Mouse (Mus musculus) intestine, embryonic 15.5 days (tissue): ENCODE measurements around the gene Hoxb9. TPM values are rescaled to one million over a fixed set of nuclear protein-coding genes. Genes with fewer than 3 reads are reported as not detected.

ENCODE experiments used
- ATAC-seq: fragments of 200-750 bp; cut with Nextera tagmentation; 2 replicates; pipeline ENCODE4 v1.8.0; 2017; ENCODE audit warnings: moderate TSS enrichment, moderate library complexity
- H3K27ac ChIP-seq: fragments of 300-500 bp; sonication (generic); 2 replicates; pipeline ENCODE4 v1.5.1; 2015; ENCODE audit warnings: mild to moderate bottlenecking, inconsistent platforms
- H3K27me3 ChIP-seq: fragments of 300-500 bp; sonication (generic); replicated peaks from 2 replicates; pipeline ENCODE4 v1.6.1; 2015; ENCODE audit warnings: inconsistent platforms
- H3K36me3 ChIP-seq: fragments of 300-500 bp; sonication (generic); 2 replicates; pipeline ENCODE4 v1.6.1; 2015; ENCODE audit warnings: inconsistent platforms
- H3K4me1 ChIP-seq: fragments of 300-500 bp; sonication (generic); replicated peaks from 2 replicates; pipeline ENCODE4 v1.6.1; 2015; ENCODE audit warnings: inconsistent platforms
- H3K4me2 ChIP-seq: fragments of 300-500 bp; sonication (generic); replicated peaks from 2 replicates; pipeline ENCODE4 v1.6.1; 2015; ENCODE audit warnings: mild to moderate bottlenecking, inconsistent platforms
- H3K4me3 ChIP-seq: fragments of 300-500 bp; sonication (generic); replicated peaks from 2 replicates; pipeline ENCODE4 v1.5.1; 2015; ENCODE audit warnings: inconsistent platforms
- H3K9ac ChIP-seq: fragments of 300-500 bp; sonication (generic); 2 replicates; pipeline ENCODE4 v1.6.1; 2015; ENCODE audit warnings: inconsistent platforms
- H3K9me3 ChIP-seq: fragments of 300-500 bp; sonication (generic); 2 replicates; pipeline ENCODE4 v1.6.1; 2016; ENCODE audit warnings: inconsistent platforms
- WGBS: fragments of 180-500 bp; shearing (Covaris S2); methylation state at CpG from one replicate; pipeline ENCODE4 v1.1.7; 2015; 5-methylcytosine and 5-hydroxymethylcytosine counted together
- polyA plus RNA-seq: library from polyadenylated mRNA; unstranded; fragments of >200 nt; fragmentation: Nextera tagmentation; extraction: Ambion mirVana; gene quantifications from 2 replicates; pipeline ENCODE4 v1.2.1, GENCODE M21; 2015

Gene Hoxb9
- polyA plus RNA-seq, 1 experiment from 2014 or later, result 1.2 TPM

GRCm38 (mm10) chr11:96306908-96307269 lies 35.6 kb downstream of the Hoxb9 start:
- H3K4me1 ChIP-seq, result peaks cover 50% of the 10 kb centered on the region
- H3K4me2 ChIP-seq, result peak overlapping the region; percentile 81
- peak overlapping the region; percentile 46 for H3K4me3 ChIP-seq
- H3K27ac ChIP-seq, result peak overlapping the region; percentile 86
- H3K9ac ChIP-seq, result peak overlapping the region; percentile 61
- ATAC-seq, result peak; percentile 22; the same call in 1 of the 2 replicates
- whole genome bisulfite sequencing, result 8% methylated on average over 13 of the region's 13 CpGs
- no peaks in the 10 kb centered on the region for H3K9me3 ChIP-seq
- H3K36me3 ChIP-seq, result no peaks in the 10 kb centered on the region
- peaks cover 15% of the 10 kb centered on the region for H3K27me3 ChIP-seq

GRCm38 (mm10) chr11:96308763-96309162 lies 37.5 kb downstream of the Hoxb9 start:
- no peak for ATAC-seq
- Histone ChIP-seq H3K9me3 (no peaks in the 10 kb centered on the region), H3K4me2 (peak overlapping the region; percentile 81), H3K27ac (peak overlapping the region; percentile 86), H3K4me1 (peaks cover 53% of the 10 kb centered on the region), H3K9ac (peak overlapping the region; percentile 61), H3K36me3 (no peaks in the 10 kb centered on the region), H3K27me3 (peaks cover 8% of the 10 kb centered on the region), H3K4me3 (peak overlapping the region; percentile 46; the same call in 1 of the 2 replicates)
- 34% methylated on average over 4 of the region's 4 CpGs for WGBS

DNA sequence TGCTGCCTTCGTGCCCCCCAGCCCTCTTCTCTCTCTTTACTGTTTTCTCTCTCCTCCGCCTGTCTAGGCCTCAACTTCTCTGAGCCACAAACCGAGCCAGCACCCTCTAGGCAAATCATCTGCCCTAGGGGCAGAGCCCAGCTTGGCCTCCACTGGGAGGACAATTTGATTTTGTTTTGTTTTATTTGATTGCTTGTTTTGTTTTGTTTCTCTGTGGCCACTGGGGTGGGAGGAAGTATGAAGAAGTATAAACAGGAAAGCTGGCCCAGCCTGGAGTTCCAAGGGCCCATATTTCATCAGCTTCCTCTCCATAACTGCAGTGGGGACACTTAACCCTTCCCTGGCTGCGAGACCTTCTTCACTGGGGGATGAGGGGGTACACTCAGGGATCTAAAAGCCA lies 38.0 kb downstream of the Hoxb9 start:
- ATAC-seq, result peak; percentile 21; the same call in 1 of the 2 replicates
- WGBS, result 33% methylated on average over 4 of the region's 4 CpGs
- Histone ChIP-seq H3K4me1 (peaks cover 55% of the 10 kb centered on the region), H3K9ac (peak overlapping the region; percentile 61), H3K9me3 (no peaks in the 10 kb centered on the region), H3K4me3 (peak overlapping the region; percentile 46; the same call in 1 of the 2 replicates), H3K36me3 (no peaks in the 10 kb centered on the region), H3K27me3 (peaks cover 7% of the 10 kb centered on the region), H3K4me2 (peak overlapping the region; percentile 81), H3K27ac (peak overlapping the region; percentile 86)

DNA sequence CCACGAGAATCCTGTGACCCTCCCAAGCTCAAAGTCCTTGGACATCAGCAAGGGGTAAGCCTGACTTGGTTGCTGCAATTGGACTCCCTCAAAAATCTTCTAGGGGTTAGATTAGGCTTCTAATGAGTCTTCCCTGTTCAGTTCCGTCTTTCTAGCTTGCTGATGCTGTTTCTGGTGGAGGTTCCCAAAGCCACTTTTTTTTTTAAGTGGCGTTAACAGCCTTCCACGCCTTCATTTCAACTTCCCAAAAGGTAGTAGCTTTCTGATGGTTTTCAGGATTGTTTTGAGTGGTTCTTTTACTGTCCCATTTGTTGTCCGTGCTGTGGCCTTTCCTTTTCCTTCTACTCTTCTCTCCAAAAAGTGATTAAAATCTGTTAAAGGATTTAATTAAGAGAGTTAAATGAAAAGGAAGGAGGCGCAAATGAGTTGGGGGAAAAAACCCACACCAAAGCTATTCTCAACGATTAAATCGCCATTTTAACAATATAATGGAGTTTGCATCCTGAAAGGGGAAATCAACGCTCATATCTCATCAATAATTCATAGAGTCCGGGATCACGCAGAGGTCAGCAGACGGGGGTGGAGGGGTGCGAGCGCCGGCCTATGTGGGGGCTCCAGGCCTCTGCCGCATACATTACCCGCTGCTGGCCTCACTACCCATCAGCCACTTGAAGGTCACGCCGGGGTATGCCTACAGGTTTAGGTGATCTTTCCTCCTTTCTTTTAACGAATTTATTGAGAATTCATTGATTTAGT lies 39.1 kb downstream of the Hoxb9 start:
- no peak for ATAC-seq
- H3K4me1 ChIP-seq, result peaks cover 54% of the 10 kb centered on the region
- 21% methylated on average over 20 of the region's 20 CpGs for WGBS

DNA sequence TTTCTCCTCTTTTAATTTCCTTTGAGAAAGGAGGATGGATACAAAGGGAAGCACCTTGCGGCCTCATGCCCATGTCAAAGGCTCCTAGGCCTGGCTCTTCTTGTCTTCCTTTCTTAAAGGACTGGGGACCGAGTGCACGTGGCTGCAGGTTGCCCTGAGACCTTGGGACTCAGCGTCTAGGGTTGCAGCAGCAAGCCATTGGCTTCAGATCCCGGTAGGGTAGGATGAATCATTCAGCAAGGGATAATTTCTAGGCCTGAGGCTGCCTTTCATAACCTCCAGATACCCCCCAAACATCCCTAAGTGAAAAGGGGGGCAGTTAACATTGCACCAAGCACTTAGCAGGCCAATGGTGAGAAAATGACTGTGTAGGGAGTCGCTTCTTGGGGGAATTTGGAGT lies 39.8 kb downstream of the Hoxb9 start:
- Histone ChIP-seq H3K27me3 (peaks cover 7% of the 10 kb centered on the region), H3K4me3 (peak overlapping the region; percentile 26)

More for the DNA sequence above, 39.1 kb downstream of the Hoxb9 start:
- Histone ChIP-seq H3K36me3 (no peaks in the 10 kb centered on the region), H3K27ac (peak overlapping the region; percentile 86), H3K4me3 (peak overlapping the region; percentile 26), H3K9ac (peak overlapping the region; percentile 61), H3K9me3 (no peaks in the 10 kb centered on the region), H3K27me3 (peaks cover 7% of the 10 kb centered on the region), H3K4me2 (peak overlapping the region; percentile 81)

GRCm38 (mm10) chr11:96311520-96312417 lies 40.5 kb downstream of the Hoxb9 start:
- Histone ChIP-seq H3K4me3 (peak overlapping the region; percentile 26), H3K27ac (peak overlapping the region; percentile 86), H3K9ac (peak overlapping the region; percentile 61), H3K27me3 (peaks cover 7% of the 10 kb centered on the region), H3K36me3 (no peaks in the 10 kb centered on the region), H3K4me1 (peaks cover 50% of the 10 kb centered on the region), H3K9me3 (no peaks in the 10 kb centered on the region), H3K4me2 (peak overlapping the region; percentile 81)
- peak; percentile 78 for ATAC-seq
- WGBS, result 5% methylated on average over 31 of the region's 31 CpGs

More for the DNA sequence above, 39.8 kb downstream of the Hoxb9 start:
- H3K4me1 ChIP-seq, result peaks cover 50% of the 10 kb centered on the region
- no peak for ATAC-seq
- 21% methylated on average over 6 of the region's 6 CpGs for WGBS
- H3K27ac ChIP-seq, result peak overlapping the region; percentile 86
- no peaks in the 10 kb centered on the region for H3K36me3 ChIP-seq
- no peaks in the 10 kb centered on the region for H3K9me3 ChIP-seq
- peak overlapping the region; percentile 81 for H3K4me2 ChIP-seq
- peak overlapping the region; percentile 61 for H3K9ac ChIP-seq

GRCm38 (mm10) chr11:96313134-96313533 lies 41.9 kb downstream of the Hoxb9 start:
- Histone ChIP-seq H3K4me2 (peak overlapping the region; percentile 81), H3K9ac (no peak overlapping the region; the same call in 1 of the 2 replicates), H3K4me3 (no peak overlapping the region), H3K9me3 (no peaks in the 10 kb centered on the region), H3K4me1 (peaks cover 50% of the 10 kb centered on the region), H3K27me3 (peaks cover 7% of the 10 kb centered on the region), H3K36me3 (no peaks in the 10 kb centered on the region), H3K27ac (peak overlapping the region; percentile 90)
- no peak for ATAC-seq
- 35% methylated on average over 2 of the region's 2 CpGs for WGBS

DNA sequence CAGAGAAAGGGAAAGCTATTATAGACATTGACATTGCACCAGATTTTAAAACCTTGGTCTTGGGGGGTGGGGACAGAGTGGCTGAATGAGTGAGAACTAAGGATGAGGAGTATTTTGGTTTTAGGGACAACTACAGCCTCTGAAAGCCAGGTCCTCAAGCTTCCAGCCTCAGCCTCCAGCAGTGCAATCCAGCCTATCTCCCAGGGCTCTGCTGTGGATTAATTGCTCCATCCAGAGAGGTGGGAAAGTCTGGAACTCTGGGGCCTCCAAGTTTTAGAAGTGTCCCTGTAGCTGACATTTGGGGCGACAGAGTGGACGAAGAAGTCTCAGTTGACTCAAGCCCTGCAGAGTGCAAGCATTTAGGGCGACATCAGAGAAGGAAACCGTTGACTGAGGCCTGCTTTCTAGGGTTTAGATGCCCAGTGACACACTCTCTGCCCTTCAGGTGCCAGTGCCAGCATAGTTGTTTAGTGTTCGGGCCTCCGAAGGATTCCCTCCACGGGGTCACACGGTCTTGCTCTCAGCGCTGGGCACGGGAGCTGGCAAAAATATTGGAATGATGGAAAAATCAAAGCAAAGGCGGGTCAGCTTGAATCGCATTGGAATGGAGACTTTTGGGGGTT lies 42.7 kb downstream of the Hoxb9 start:
- Histone ChIP-seq H3K27me3 (peaks cover 7% of the 10 kb centered on the region), H3K9me3 (no peaks in the 10 kb centered on the region), H3K9ac (peak overlapping the region; percentile 57), H3K4me3 (peak overlapping the region; percentile 39), H3K27ac (peak overlapping the region; percentile 90), H3K4me2 (peak overlapping the region; percentile 81), H3K4me1 (peaks cover 46% of the 10 kb centered on the region), H3K36me3 (no peaks in the 10 kb centered on the region)
- no peak for ATAC-seq
- 26% methylated on average over 12 of the region's 12 CpGs for WGBS

DNA sequence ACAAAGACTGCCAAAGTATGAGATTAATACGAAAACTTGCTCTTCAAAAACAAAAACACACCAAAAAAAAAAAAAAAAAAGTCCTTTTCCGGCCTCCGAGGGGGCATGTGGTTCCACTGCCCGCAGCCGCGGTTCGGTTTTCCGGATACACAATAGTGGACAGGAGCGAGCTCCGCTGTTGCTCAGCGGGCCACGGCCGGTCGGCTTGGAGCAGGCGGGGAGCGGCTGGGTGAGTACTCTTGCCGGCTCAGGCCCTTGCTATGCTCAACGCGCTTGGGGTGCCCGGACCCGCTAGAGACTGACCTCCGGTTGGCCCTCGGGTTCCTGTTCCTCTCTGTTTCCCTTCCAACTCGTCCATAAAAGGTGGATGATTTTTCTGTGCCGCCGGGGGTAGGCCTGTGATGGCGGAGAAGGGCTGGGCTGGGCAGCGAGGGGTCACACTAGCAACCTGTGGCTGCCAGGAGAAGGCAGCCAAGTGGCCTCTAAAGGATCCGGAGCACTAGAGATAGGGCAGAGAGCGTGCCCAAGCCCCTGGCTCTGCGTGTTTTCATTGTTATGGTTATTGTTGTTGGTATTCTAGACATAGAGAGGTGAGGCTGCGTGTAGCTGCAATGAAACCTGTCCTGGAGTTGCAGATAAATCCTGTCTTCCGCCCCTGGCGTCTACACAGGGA lies 43.5 kb downstream of the Hoxb9 start:
- Histone ChIP-seq H3K27me3 (peaks cover 7% of the 10 kb centered on the region), H3K27ac (peak overlapping the region; percentile 90), H3K4me1 (peaks cover 38% of the 10 kb centered on the region), H3K9me3 (no peaks in the 10 kb centered on the region), H3K4me2 (peak overlapping the region; percentile 81), H3K36me3 (no peaks in the 10 kb centered on the region), H3K9ac (peak overlapping the region; percentile 57), H3K4me3 (peak overlapping the region; percentile 39)
- ATAC-seq, result no peak
- WGBS, result 9% methylated on average over 34 of the region's 34 CpGs

GRCm38 (mm10) chr11:96315344-96315681 lies 44.1 kb downstream of the Hoxb9 start:
- H3K9ac ChIP-seq, result peak overlapping the region; percentile 57
- peak overlapping the region; percentile 39 for H3K4me3 ChIP-seq
- peak overlapping the region; percentile 81 for H3K4me2 ChIP-seq
- 21% methylated on average over 5 of the region's 5 CpGs for WGBS
- ATAC-seq, result no peak
- peaks cover 35% of the 10 kb centered on the region for H3K4me1 ChIP-seq
- no peaks in the 10 kb centered on the region for H3K36me3 ChIP-seq
- H3K27ac ChIP-seq, result peak overlapping the region; percentile 90
- H3K9me3 ChIP-seq, result no peaks in the 10 kb centered on the region
- H3K27me3 ChIP-seq, result peaks cover 7% of the 10 kb centered on the region

DNA sequence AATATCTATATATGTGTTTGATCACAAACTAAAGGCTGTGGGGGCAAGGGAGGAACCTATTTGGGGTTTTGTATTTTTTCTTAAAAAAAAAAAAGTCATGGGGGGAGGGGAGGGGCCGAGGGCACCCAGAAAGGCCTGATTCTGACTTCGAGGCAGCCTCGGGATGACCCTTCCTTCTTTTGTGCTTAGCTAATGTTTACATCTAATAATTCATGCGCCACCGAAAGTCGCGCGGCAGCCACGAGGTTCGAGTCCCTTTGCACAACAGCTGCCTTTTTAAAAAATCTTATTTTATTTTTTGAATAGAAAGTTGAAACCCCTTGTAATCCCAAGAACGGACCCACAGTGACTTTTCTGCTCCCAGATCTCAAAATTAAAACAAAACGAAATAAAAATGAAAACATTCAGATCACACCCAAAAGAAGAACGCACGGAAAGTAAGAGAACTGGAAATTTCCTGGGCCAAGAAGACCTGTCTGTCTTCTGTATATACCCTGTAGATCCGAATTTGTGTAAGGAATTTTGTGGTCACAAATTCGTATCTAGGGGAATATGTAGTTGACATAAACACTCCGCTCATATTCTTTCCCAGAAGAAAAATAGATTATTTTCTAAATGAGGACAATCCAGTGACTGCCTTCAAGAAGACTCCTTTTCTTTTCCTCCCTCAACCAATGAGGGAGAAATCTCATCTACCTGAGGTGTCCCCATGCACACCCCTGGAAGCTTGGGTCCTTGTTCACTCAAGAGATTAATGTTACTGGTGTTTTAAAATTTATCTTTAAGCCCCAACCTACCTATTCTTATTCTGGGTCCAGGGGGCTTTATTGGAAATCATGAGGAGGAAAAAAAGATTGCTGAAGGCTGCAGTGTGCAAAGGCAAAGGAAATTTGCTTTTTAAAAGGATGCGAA lies 45.7 kb downstream of the Hoxb9 start:
- Histone ChIP-seq H3K9ac (peak overlapping the region; percentile 23; the same call in 1 of the 2 replicates), H3K4me1 (peaks cover 27% of the 10 kb centered on the region), H3K27me3 (peaks cover 3% of the 10 kb centered on the region), H3K4me3 (peak overlapping the region; percentile 39), H3K36me3 (no peaks in the 10 kb centered on the region), H3K27ac (peak overlapping the region; percentile 98), H3K9me3 (no peaks in the 10 kb centered on the region), H3K4me2 (peak overlapping the region; percentile 81)
- ATAC-seq, result no peak
- 16% methylated on average over 18 of the region's 18 CpGs for WGBS
